Mouse (Mus musculus) forebrain, embryonic 10.5 days (tissue): ENCODE results near the gene Gtf2h2. TPM values are rescaled to one million over a fixed set of nuclear protein-coding genes. Genes with fewer than 3 reads are reported as not detected.
"Not testable (repeated sequence)": the region's sequence is repeated elsewhere in the genome, so short reads cannot be mapped to it uniquely, and the experiment has no call there.

Experiments used
- DNase-seq: peaks from one replicate; pipeline ENCODE4 v3.0.0-alpha.2; 2017; ENCODE audit warnings: low spot score; ENCODE audit errors: extremely low spot score
- H3K27ac ChIP-seq: fragments of 300-500 bp; sonication (generic); 2 replicates; pipeline ENCODE4 v1.5.1; 2016; ENCODE audit warnings: mild to moderate bottlenecking
- H3K27me3 ChIP-seq: fragments of 300-500 bp; sonication (generic); 2 replicates; pipeline ENCODE4 v1.6.1; 2016; ENCODE audit warnings: mild to moderate bottlenecking; ENCODE audit not compliant: poor library complexity, severe bottlenecking
- H3K36me3 ChIP-seq: fragments of 300-500 bp; sonication (generic); replicated peaks from 2 replicates; pipeline ENCODE4 v1.6.1; 2016; ENCODE audit warnings: mild to moderate bottlenecking, moderate library complexity
- H3K4me1 ChIP-seq: fragments of 300-500 bp; sonication (generic); 2 replicates; pipeline ENCODE4 v1.6.1; 2016
- H3K4me3 ChIP-seq: fragments of 300-500 bp; sonication (generic); 2 replicates; pipeline ENCODE4 v1.5.1; 2016; ENCODE audit warnings: mild to moderate bottlenecking, moderate library complexity
- H3K9me3 ChIP-seq: fragments of 300-500 bp; sonication (generic); 2 replicates; pipeline ENCODE4 v1.6.1; 2016; ENCODE audit warnings: mild to moderate bottlenecking, moderate library complexity
- WGBS: fragments of 180-500 bp; shearing (Covaris S2); methylation state at CpG from one replicate; pipeline ENCODE4 v1.1.7; 2016; 5-methylcytosine and 5-hydroxymethylcytosine counted together
- polyA plus RNA-seq: library from polyadenylated mRNA; unstranded; fragments of >200 nt; fragmentation: Nextera tagmentation; extraction: Ambion mirVana; gene quantifications from 2 replicates; pipeline ENCODE4 v1.2.1, GENCODE M21; 2016

The Gtf2h2 gene
- polyA plus RNA-seq, 1 experiment from 2014 or later = 92.8 TPM

DNA sequence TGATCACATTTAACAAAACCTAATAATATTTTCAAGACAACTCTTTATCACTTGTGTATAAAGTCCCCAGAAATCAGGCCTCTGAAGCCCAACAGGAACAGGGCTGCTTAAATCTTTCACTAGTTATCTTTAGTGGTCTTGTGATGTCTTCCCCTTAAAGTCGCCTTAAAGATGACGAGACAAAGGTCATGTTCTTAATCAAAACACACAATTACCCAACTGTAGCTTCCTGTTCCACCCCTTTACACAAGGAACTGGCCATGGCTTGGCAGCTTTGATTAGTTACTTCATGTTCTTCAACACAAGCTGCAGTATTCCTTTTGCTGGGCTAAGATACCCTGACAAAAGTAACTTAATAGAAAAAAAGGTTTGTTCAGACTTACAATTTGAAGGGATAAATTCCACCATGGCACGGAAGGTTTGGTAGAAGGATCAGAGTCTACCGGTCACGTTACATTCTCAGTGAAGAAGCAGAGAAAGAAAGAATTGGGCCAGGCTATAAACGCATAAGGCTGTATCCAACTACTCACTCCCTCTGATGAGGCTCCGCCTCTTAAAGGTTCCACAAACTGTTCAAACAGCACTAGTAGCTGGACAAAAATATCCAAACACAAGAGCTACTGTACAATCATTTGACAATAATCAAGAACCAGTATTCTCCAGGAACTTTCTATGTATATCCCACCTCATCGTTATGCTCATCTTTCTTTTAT is 39.8 kb downstream of the Gtf2h2 start, which contains the start of gene Naip1:
Gene Naip1, minus strand, starts transcription at position 455 of the 713 bp plus-strand sequence.
- not testable (repeated sequence) for H3K27me3 ChIP-seq, H3K4me1 ChIP-seq, H3K9me3 ChIP-seq, H3K27ac ChIP-seq, DNase-seq, H3K36me3 ChIP-seq, H3K4me3 ChIP-seq
- WGBS = 84% methylated on average over 8 of the region's 8 CpGs

DNA sequence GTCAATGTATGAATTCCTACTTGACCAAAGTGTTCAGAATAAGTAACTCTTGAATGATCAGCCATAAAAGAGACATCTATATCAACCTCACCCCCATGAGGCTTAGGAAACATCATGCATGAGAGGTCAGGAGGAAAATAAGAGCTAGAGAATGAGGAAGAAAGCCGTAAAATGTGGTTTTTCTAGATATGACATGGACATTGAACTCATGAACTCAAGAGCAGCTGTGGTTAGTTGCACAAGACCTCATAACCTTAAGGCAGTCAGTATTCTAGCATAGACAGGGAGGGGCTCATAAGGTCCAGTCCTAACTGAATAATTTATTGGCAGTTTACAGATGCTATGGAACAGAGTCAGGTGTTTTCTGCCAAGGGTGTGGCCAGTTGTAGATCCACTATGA is 42.9 kb downstream of the Gtf2h2 start:
- Histone ChIP-seq H3K4me3 (no peak overlapping the region), H3K36me3 (no peaks in the 10 kb centered on the region), H3K27me3 (no peaks in the 10 kb centered on the region), H3K9me3 (no peaks in the 10 kb centered on the region), H3K4me1 (no peaks in the 10 kb centered on the region), H3K27ac (no peak overlapping the region)
- 86% methylated on average over 1 of the region's 1 CpGs for WGBS
- DNase-seq = no peak

DNA sequence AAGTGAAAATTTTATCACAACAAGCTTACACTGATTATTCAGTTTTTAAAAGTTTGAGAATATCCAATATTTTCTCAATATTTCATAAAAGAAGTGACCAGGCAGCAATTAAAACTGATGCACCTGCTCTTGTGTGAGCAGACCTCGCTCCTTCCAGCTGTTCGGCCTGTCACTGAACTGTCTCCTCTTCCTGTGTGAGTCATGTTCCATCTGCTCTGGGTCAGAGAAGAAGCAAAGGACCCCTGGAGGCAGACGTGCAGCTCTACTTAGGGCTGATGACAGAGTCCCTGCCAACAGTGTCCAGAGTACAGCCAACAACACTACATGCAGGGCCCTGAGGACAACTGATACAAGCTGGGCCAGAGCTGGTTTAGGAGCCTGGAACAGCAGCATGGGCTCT is 52.3 kb downstream of the Gtf2h2 start:
- 76% methylated on average over 3 of the region's 3 CpGs for WGBS
- no peak for DNase-seq
- H3K36me3 ChIP-seq = no peaks in the 10 kb centered on the region
- H3K27me3 ChIP-seq = no peaks in the 10 kb centered on the region
- H3K9me3 ChIP-seq = no peaks in the 10 kb centered on the region
- H3K4me3 ChIP-seq = no peak overlapping the region
- H3K27ac ChIP-seq = no peak overlapping the region
- H3K4me1 ChIP-seq = no peaks in the 10 kb centered on the region

DNA sequence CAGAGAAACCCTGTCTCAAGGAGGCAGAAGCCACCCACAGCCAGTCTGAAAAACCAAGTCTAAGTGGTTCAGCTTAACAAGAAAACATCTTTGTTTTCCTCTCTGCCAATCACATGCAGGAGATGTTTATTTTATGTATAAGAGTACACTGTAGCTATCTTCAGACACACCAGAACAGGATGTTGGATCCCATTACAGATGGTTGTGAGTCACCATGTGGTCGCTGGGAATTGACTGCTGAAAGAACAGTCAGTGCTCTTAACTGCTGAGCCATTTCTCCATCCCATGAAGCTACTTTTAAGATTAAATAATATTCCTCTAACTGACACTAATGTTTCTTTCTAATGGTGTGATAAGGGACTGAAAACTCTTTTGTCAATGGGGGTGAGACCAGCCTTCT is 53.7 kb downstream of the Gtf2h2 start:
- Histone ChIP-seq H3K36me3 (no peaks in the 10 kb centered on the region), H3K27me3 (no peaks in the 10 kb centered on the region), H3K4me1 (no peaks in the 10 kb centered on the region), H3K9me3 (no peaks in the 10 kb centered on the region), H3K4me3 (no peak overlapping the region), H3K27ac (no peak overlapping the region)
- DNase-seq = no peak
- 64% methylated on average over 1 of the region's 1 CpGs for WGBS

DNA sequence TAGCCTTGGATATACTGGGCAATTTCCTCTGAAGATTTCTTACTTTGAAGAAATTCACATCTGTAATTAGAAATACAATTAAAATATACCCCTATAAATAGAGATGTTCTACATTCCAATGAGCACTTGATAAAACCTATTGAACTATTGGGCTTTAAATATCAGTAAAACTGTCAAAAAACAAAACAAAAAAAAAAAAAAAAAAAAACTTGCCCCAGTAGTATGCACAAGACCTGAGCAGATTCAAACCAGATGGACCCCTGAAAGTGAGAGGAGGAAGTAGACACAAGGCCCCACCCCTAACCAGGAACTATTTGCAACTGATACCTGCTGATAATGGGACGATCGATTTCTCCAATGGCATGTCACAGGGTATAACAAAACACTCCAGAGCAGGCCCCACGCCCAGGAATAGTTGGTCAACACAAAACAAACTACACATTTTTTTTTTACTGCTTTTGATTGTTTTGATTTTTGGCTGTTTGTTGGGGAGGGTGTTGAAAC is 55.0 kb downstream of the Gtf2h2 start:
- no peaks in the 10 kb centered on the region for H3K27me3 ChIP-seq
- DNase-seq = no peak
- H3K9me3 ChIP-seq = no peaks in the 10 kb centered on the region
- no peaks in the 10 kb centered on the region for H3K4me1 ChIP-seq
- no peak overlapping the region for H3K4me3 ChIP-seq
- no peaks in the 10 kb centered on the region for H3K36me3 ChIP-seq
- H3K27ac ChIP-seq = no peak overlapping the region
- 84% methylated on average over 3 of the region's 3 CpGs for WGBS

DNA sequence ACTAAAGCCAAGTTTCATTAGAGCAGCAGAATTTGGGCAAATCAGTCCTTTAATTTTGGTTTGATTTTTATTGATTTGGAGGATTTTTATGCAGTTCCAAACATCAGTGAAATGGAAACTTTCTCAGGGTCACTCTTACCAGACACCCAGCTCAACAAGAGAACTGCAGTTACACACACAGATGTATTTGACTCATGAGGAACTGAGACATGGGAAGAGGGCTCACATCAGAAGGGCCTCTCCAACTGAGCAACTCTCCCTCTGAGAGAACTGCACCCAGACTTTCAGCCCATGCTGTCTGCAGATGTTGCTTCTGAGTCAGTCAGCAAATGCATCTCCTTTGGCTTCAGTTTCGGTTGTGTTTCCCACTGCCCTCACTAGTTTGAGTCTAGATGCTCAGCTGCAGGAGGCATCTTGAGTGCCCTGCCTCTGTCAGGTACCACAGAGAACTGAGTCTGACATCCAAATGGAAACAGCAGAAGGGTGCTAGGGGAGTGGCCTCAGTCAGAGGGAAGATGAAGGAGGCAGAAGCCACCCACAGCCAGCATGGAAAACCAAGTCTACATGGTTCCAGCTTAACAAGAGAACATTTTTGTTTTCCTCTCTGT is 55.7 kb downstream of the Gtf2h2 start:
- H3K4me1 ChIP-seq, H3K9me3 ChIP-seq, DNase-seq, H3K27me3 ChIP-seq, H3K4me3 ChIP-seq, H3K36me3 ChIP-seq, H3K27ac ChIP-seq: not testable (repeated sequence)
- WGBS = 82% methylated on average over 1 of the region's 1 CpGs

DNA sequence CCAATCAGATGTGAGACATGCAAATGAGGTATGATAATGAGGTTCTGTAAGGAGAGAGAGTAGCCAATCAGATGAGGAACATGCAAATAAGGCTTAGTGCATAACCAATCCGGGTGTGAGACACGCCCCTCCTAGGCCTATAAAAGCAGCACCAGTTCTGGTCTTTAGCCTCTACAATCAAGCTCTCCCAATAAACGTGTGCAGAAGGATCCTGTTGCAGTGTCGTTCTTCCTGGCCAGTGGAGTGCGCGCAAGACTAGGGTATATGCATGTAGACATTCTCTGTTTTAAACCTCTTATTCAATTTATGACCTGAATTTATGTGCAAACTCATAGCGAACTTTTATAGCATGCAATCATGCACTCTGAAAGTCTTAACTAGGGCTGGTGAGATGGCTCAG is 72.4 kb downstream of the Gtf2h2 start:
- H3K27me3 ChIP-seq, DNase-seq, H3K27ac ChIP-seq, H3K4me1 ChIP-seq, H3K4me3 ChIP-seq, H3K36me3 ChIP-seq: not testable (repeated sequence)
- peaks cover 14% of the 10 kb centered on the region for H3K9me3 ChIP-seq
- 89% methylated on average over 7 of the region's 7 CpGs for WGBS

DNA sequence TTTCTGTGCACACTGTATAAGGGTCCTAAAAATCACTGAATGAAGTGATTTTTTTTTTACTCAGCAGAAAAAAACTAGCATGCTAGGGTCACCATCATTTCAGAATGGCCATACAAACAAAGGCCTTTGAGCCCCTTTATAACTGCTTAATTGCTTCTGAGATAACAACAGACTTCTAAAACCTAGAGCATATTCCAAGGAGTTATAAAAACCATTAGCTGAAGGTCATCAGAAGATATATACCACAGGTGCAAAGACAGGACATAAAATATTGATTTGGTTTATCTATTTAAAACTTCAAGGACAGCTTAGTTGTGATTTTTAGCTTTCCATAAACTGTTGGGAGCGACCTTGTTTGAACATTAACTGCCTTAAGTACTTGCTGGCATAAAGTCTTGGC is 78.0 kb downstream of the Gtf2h2 start:
- no peak overlapping the region for H3K27ac ChIP-seq
- no peaks in the 10 kb centered on the region for H3K27me3 ChIP-seq
- no peak for DNase-seq
- H3K9me3 ChIP-seq = peaks cover 18% of the 10 kb centered on the region
- H3K4me3 ChIP-seq = no peak overlapping the region
- no peaks in the 10 kb centered on the region for H3K4me1 ChIP-seq
- H3K36me3 ChIP-seq = no peaks in the 10 kb centered on the region
- WGBS = 67% methylated on average over 1 of the region's 1 CpGs

Other genes with a start within 250 kb of the Gtf2h2 start
- gene Naip5, start 246.3 kb downstream of the Gtf2h2 start, polyA plus RNA-seq = 0.04 TPM in 1 of 2 replicates, not detected in the other
- gene Naip6, start 174.9 kb downstream of the Gtf2h2 start, polyA plus RNA-seq = 0.02 and 0.07 TPM in 2 replicates
- not detected in 2 replicates for gene Naip1, start 39.7 kb downstream of the Gtf2h2 start, polyA plus RNA-seq
- gene Ocln, start 60.1 kb upstream of the Gtf2h2 start, polyA plus RNA-seq = 3.1 and 3.6 TPM in 2 replicates
- 3.7 and 4.3 TPM in 2 replicates for gene Marveld2, start 124.4 kb upstream of the Gtf2h2 start, polyA plus RNA-seq
- gene Ak6, start 158.4 kb upstream of the Gtf2h2 start, polyA plus RNA-seq = 382 and 391 TPM in 2 replicates
- gene Rad17, start 158.5 kb upstream of the Gtf2h2 start, polyA plus RNA-seq = 21.3 TPM in 2 replicates
- gene Taf9, start 159.0 kb upstream of the Gtf2h2 start, polyA plus RNA-seq = 15.1 and 18.8 TPM in 2 replicates
- gene Ccdc125, start 177.1 kb upstream of the Gtf2h2 start, polyA plus RNA-seq = 3.7 and 3.9 TPM in 2 replicates
- 99.7 and 101 TPM in 2 replicates for gene Cdk7, start 238.4 kb upstream of the Gtf2h2 start, polyA plus RNA-seq